Mouse (Mus musculus): ENCODE measurements at regions not wholly inside any gene's neighbourhood (a gene's known extent, or its start where the extent isn't known, plus 50 kb on each side); places are given as distances from the start of the nearest gene placed in this dataset.

GRCm38 (mm10) chr2:118004191-118004590, 107.5 kb upstream of the Thbs1 start:
- TF ChIP-seq CTCF (IDR thresholded peaks at IDR 0.05; ENCODE audit: low read depth) (no peak), EP300 (IDR thresholded peaks at IDR 0.05; ENCODE audit: low read depth) (no peak)

Data from liver, postnatal 0 days (tissue).